Mouse (Mus musculus) hindbrain, embryonic 11.5 days (tissue): ENCODE measurements around the gene Tmem40. TPM values are rescaled to one million over a fixed set of nuclear protein-coding genes. Genes with fewer than 3 reads are reported as not detected.

Experiments used
- ATAC-seq: fragments of 200-750 bp; cut with Nextera tagmentation; 2 replicates; pipeline ENCODE4 v1.8.0; 2017; ENCODE audit warnings: mild to moderate bottlenecking, moderate TSS enrichment, moderate library complexity; ENCODE audit not compliant: low FRiP score
- DNase-seq: peaks from one replicate; pipeline ENCODE4 v3.0.0-alpha.2; 2015; ENCODE audit warnings: low spot score
- H3K27ac ChIP-seq: fragments of 300-500 bp; sonication (generic); 2 replicates; pipeline ENCODE4 v1.5.1; 2014; ENCODE audit warnings: mild to moderate bottlenecking, low read depth, low read length
- H3K27me3 ChIP-seq: fragments of 300-500 bp; sonication (generic); 2 replicates; pipeline ENCODE4 v1.6.1; 2014; ENCODE audit warnings: mild to moderate bottlenecking, low read length, moderate library complexity, mixed read lengths; ENCODE audit not compliant: control insufficient read depth, insufficient read depth
- H3K36me3 ChIP-seq: fragments of 300-500 bp; sonication (generic); 2 replicates; pipeline ENCODE4 v1.6.1; 2014; ENCODE audit warnings: mild to moderate bottlenecking, low read length, moderate library complexity, mixed read lengths; ENCODE audit not compliant: control insufficient read depth, insufficient read depth
- H3K4me1 ChIP-seq: fragments of 300-500 bp; sonication (generic); replicated peaks from 2 replicates; pipeline ENCODE4 v1.6.1; 2014; ENCODE audit warnings: low read length, mixed read lengths; ENCODE audit not compliant: control insufficient read depth, insufficient read depth
- H3K4me2 ChIP-seq: fragments of 300-500 bp; sonication (generic); replicated peaks from 2 replicates; pipeline ENCODE4 v1.6.1; 2014; ENCODE audit warnings: mild to moderate bottlenecking, low read depth, low read length
- H3K4me3 ChIP-seq: fragments of 300-500 bp; sonication (generic); 2 replicates; pipeline ENCODE4 v1.5.1; 2014; ENCODE audit warnings: low read depth, low read length
- H3K9ac ChIP-seq: fragments of 300-500 bp; sonication (generic); 2 replicates; pipeline ENCODE4 v1.6.1; 2014; ENCODE audit warnings: low read depth, low read length
- H3K9me3 ChIP-seq: fragments of 300-500 bp; sonication (generic); 2 replicates; pipeline ENCODE4 v1.6.1; 2016; ENCODE audit warnings: low read length; ENCODE audit not compliant: control insufficient read depth
- whole genome bisulfite sequencing: fragments of 180-500 bp; shearing (Covaris S2); extraction: QIAGEN DNeasy Blood & Tissue Kit; methylation state at CpG from one replicate; pipeline ENCODE4 v1.1.7; 2014; 5-methylcytosine and 5-hydroxymethylcytosine counted together
- polyA plus RNA-seq: library from polyadenylated mRNA; unstranded; fragments of >200 nt; fragmentation: Nextera tagmentation; extraction: Ambion mirVana; gene quantifications from 2 replicates; pipeline ENCODE4 v1.2.1, GENCODE M21; 2014

Tmem40 gene
- polyA plus RNA-seq, 1 experiment from 2014 or later: 1.9 TPM

DNA sequence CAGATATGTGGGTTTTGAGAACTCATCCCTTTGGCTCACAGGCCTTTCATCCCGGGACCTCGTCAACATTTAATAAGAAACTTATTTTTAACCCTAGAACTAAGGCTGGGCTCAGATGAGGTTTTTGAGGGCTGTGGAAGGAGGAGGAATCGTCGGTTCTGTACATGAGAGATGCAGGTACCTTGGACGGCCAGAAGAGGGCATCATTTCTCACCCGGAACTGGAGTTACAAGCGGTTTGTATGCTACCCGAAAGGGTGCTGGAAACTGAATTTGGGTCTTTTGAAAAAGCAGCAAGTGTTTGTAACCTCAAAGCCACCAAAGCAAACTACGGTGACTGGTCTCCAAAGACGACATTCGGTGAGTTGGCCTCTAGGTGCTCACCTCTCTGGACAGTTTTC lies 60.9 kb downstream of the Tmem40 start:
- ATAC-seq (no peak), DNase-seq (peak; percentile 21)
- Histone ChIP-seq H3K36me3 (no peaks in the 10 kb centered on the region), H3K9ac (no peak overlapping the region), H3K4me1 (no peaks in the 10 kb centered on the region), H3K9me3 (no peaks in the 10 kb centered on the region), H3K27me3 (no peaks in the 10 kb centered on the region), H3K4me2 (no peak overlapping the region), H3K4me3 (no peak overlapping the region), H3K27ac (no peak overlapping the region)
- WGBS: 46% methylated on average over 11 of the region's 11 CpGs

GRCm38 (mm10) chr6:115700778-115701177 lies 61.4 kb downstream of the Tmem40 start:
- no peak for ATAC-seq
- WGBS: 100% methylated on average over 1 of the region's 1 CpGs
- H3K4me2 ChIP-seq: no peak overlapping the region
- H3K4me1 ChIP-seq: no peaks in the 10 kb centered on the region
- DNase-seq: no peak
- H3K9ac ChIP-seq: no peak overlapping the region
- no peaks in the 10 kb centered on the region for H3K9me3 ChIP-seq
- no peaks in the 10 kb centered on the region for H3K36me3 ChIP-seq
- no peaks in the 10 kb centered on the region for H3K27me3 ChIP-seq
- H3K4me3 ChIP-seq: no peak overlapping the region
- no peak overlapping the region for H3K27ac ChIP-seq

- H3K27ac ChIP-seq: no peak overlapping the region
- WGBS: 86% methylated on average over 4 of the region's 4 CpGs
These were observed 63.5 kb downstream of the Tmem40 start for GRCm38 (mm10) chr6:115698699-115699098.

DNA sequence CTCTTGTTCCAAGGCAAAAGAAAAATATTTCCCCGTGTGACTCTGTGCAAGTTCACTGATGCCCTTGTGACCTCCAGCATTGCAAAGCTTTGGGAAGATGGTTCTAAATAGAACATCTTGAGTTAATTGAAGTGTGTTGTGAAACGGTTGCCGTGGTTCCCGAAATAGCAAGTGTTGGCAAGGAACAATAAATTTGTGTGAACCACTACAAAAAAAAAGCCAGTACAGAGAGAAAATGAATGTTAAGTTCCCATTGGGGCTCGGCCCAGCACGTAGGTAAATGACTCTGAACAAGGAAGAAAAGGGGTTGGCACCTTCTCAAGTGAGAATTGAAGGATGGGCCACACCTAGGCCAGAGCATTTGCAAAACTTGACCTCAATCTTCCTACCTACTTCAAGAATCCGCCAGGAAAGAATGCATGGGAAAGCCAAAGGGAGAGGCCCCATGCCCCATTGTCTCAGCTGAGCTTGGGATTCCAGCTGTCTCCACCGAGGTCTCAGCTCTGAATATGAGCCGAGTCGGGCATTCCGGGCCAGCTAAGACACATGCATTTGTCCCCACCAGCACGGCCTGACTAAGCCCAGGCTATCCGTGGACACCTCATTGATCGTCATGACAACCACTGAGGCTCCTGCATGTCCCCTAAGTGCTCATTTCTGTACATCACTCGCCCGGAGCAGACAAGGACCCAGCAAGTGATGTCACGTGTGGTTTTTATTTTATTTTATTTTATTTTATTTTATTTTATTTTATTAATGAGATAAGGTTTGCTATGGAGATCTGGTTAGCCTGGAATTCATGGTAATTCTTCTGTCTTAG lies 64.3 kb downstream of the Tmem40 start:
- H3K27ac ChIP-seq: no peak overlapping the region
- DNase-seq (peak; percentile 38), ATAC-seq (peak; percentile 53)
- no peak overlapping the region for H3K9ac ChIP-seq
- H3K4me1 ChIP-seq: no peaks in the 10 kb centered on the region
- 59% methylated on average over 17 of the region's 17 CpGs for WGBS
- no peak overlapping the region for H3K4me3 ChIP-seq
- H3K4me2 ChIP-seq: no peak overlapping the region
- H3K27me3 ChIP-seq: no peaks in the 10 kb centered on the region
- no peaks in the 10 kb centered on the region for H3K9me3 ChIP-seq
- no peaks in the 10 kb centered on the region for H3K36me3 ChIP-seq

More at GRCm38 (mm10) chr6:115698699-115699098, 63.5 kb downstream of the Tmem40 start:
- DNase-seq: no peak
- no peaks in the 10 kb centered on the region for H3K36me3 ChIP-seq
- no peaks in the 10 kb centered on the region for H3K9me3 ChIP-seq
- no peaks in the 10 kb centered on the region for H3K27me3 ChIP-seq
- ATAC-seq: no peak
- no peak overlapping the region for H3K4me2 ChIP-seq
- H3K4me1 ChIP-seq: no peaks in the 10 kb centered on the region
- no peak overlapping the region for H3K9ac ChIP-seq
- no peak overlapping the region for H3K4me3 ChIP-seq

GRCm38 (mm10) chr6:115696707-115697215 lies 65.4 kb downstream of the Tmem40 start:
- WGBS: 79% methylated on average over 7 of the region's 7 CpGs
- Histone ChIP-seq H3K27me3 (no peaks in the 10 kb centered on the region), H3K4me2 (no peak overlapping the region), H3K27ac (no peak overlapping the region), H3K9ac (no peak overlapping the region), H3K4me1 (no peaks in the 10 kb centered on the region), H3K36me3 (no peaks in the 10 kb centered on the region), H3K4me3 (no peak overlapping the region), H3K9me3 (no peaks in the 10 kb centered on the region)
- DNase-seq: no peak
- no peak for ATAC-seq

DNA sequence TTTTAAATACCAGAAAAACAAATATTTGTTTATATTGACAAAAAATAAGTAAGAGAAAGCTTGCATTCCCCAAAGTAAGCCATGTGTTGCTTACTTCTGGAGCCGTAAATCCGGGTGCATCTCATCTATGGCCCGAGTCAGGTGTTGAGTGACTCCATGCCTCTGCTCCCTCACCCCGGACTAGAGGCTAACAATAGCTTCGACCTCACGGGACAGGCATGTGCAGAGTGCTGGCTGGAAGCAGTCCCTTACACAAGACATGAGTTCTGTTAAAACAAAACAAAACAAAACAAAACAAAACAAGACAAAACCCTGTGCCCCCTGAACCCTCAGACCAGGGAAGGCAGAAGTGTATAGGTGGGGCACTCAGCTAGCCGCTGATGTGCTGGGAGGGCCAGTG lies 67.1 kb downstream of the Tmem40 start:
- WGBS: 50% methylated on average over 7 of the region's 7 CpGs
- no peaks in the 10 kb centered on the region for H3K27me3 ChIP-seq
- H3K4me1 ChIP-seq: no peaks in the 10 kb centered on the region
- H3K36me3 ChIP-seq: no peaks in the 10 kb centered on the region
- no peak overlapping the region for H3K9ac ChIP-seq
- H3K4me2 ChIP-seq: no peak overlapping the region
- H3K4me3 ChIP-seq: no peak overlapping the region
- no peaks in the 10 kb centered on the region for H3K9me3 ChIP-seq
- no peak for DNase-seq
- no peak for ATAC-seq
- H3K27ac ChIP-seq: no peak overlapping the region

GRCm38 (mm10) chr6:115694441-115694842 lies 67.8 kb downstream of the Tmem40 start:
- Histone ChIP-seq H3K27ac (no peak overlapping the region), H3K9ac (no peak overlapping the region), H3K4me1 (no peaks in the 10 kb centered on the region), H3K27me3 (no peaks in the 10 kb centered on the region), H3K4me3 (no peak overlapping the region), H3K36me3 (no peaks in the 10 kb centered on the region), H3K4me2 (no peak overlapping the region), H3K9me3 (no peaks in the 10 kb centered on the region)
- ATAC-seq (no peak), DNase-seq (no peak)
- 54% methylated on average over 9 of the region's 9 CpGs for WGBS

GRCm38 (mm10) chr6:115692963-115693730 lies 69.1 kb downstream of the Tmem40 start:
- 73% methylated on average over 5 of the region's 5 CpGs for WGBS
- Histone ChIP-seq H3K9ac (no peak overlapping the region), H3K4me2 (no peak overlapping the region), H3K27me3 (no peaks in the 10 kb centered on the region), H3K27ac (no peak overlapping the region), H3K9me3 (no peaks in the 10 kb centered on the region), H3K4me3 (no peak overlapping the region), H3K36me3 (no peaks in the 10 kb centered on the region), H3K4me1 (no peaks in the 10 kb centered on the region)
- no peak for ATAC-seq
- peak; percentile 21 for DNase-seq
